Mouse (Mus musculus): Measurements from ENCODE around the gene Mybpc3. TPM values are rescaled to one million over a fixed set of nuclear protein-coding genes. Genes with fewer than 3 reads are reported as not detected.

Gene Mybpc3
- polyA plus RNA-seq, 1 experiment, result not detected

DNA sequence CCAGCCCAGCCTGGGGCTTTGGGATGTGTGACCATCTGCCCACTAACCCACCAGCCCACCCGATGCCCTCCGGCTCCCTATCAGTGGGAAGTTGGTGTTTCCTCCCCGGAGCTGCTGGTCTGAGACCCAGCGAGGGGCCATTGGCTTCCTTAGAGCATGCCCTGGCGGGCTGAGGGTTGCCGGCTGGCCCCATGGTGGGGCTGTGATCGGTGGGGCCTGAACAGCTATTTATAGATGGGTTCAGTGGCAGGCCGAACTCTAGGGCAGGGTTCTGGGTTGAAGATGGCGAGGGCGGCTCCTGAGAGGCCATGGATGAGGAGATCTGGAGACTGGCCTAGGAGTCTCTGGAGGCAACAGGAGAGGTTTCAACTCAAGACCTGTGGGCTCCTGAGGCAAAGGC is 20.9 kb upstream of the Mybpc3 start:
- Histone ChIP-seq H3K9me3 (replicated peaks; ENCODE audit: control insufficient read depth, insufficient read depth, low read length, poor library complexity, severe bottlenecking) (no peaks in the 10 kb centered on the region), H3K9ac (ENCODE audit: low read depth, poor library complexity, severe bottlenecking) (no peak overlapping the region), H3K27ac (ENCODE audit: insufficient read depth, low read length) (no peak overlapping the region), H3K27me3 (ENCODE audit: control insufficient read depth, insufficient read depth, low read length, poor library complexity, severe bottlenecking) (no peaks in the 10 kb centered on the region), H3K36me3 (ENCODE audit: control insufficient read depth, insufficient read depth, low read length, poor library complexity, severe bottlenecking) (no peaks in the 10 kb centered on the region), H3K4me3 (ENCODE audit: low read depth, low read length) (no peak overlapping the region), H3K4me1 (ENCODE audit: control insufficient read depth, insufficient read depth, low read length) (no peaks in the 10 kb centered on the region)
- no peak for TF ChIP-seq CTCF (IDR thresholded peaks at IDR 0.05; ENCODE audit: low read depth, low read length)
- TF ChIP-seq POLR2A (IDR thresholded peaks at IDR 0.05; ENCODE audit: insufficient read depth, low read length), result no peak
- no peak for TF ChIP-seq EP300 (IDR thresholded peaks at IDR 0.05; ENCODE audit: insufficient read depth, low read depth, low read length)

- Histone ChIP-seq H3K27me3 (ENCODE audit: control insufficient read depth, insufficient read depth, low read length, poor library complexity, severe bottlenecking) (no peaks in the 10 kb centered on the region), H3K36me3 (ENCODE audit: control insufficient read depth, insufficient read depth, low read length, poor library complexity, severe bottlenecking) (no peaks in the 10 kb centered on the region), H3K9me3 (replicated peaks; ENCODE audit: control insufficient read depth, insufficient read depth, low read length, poor library complexity, severe bottlenecking) (no peaks in the 10 kb centered on the region), H3K4me3 (ENCODE audit: low read depth, low read length) (no peak overlapping the region), H3K9ac (ENCODE audit: low read depth, poor library complexity, severe bottlenecking) (no peak overlapping the region), H3K4me1 (ENCODE audit: control insufficient read depth, insufficient read depth, low read length) (no peaks in the 10 kb centered on the region), H3K27ac (ENCODE audit: insufficient read depth, low read length) (no peak overlapping the region)
- no peak for TF ChIP-seq CTCF (IDR thresholded peaks at IDR 0.05; ENCODE audit: low read depth, low read length)
- TF ChIP-seq EP300 (IDR thresholded peaks at IDR 0.05; ENCODE audit: insufficient read depth, low read depth, low read length), result no peak
- no peak for TF ChIP-seq POLR2A (IDR thresholded peaks at IDR 0.05; ENCODE audit: insufficient read depth, low read length)
Observed at GRCm38 (mm10) chr2:91098156-91098555, 19.8 kb upstream of the Mybpc3 start.

GRCm38 (mm10) chr2:91101124-91101740 is 16.7 kb upstream of the Mybpc3 start:
- Histone ChIP-seq H3K27me3 (ENCODE audit: control insufficient read depth, insufficient read depth, low read length, poor library complexity, severe bottlenecking) (no peaks in the 10 kb centered on the region), H3K36me3 (ENCODE audit: control insufficient read depth, insufficient read depth, low read length, poor library complexity, severe bottlenecking) (no peaks in the 10 kb centered on the region), H3K27ac (ENCODE audit: insufficient read depth, low read length) (no peak overlapping the region), H3K4me3 (ENCODE audit: low read depth, low read length) (no peak overlapping the region), H3K4me1 (ENCODE audit: control insufficient read depth, insufficient read depth, low read length) (no peaks in the 10 kb centered on the region), H3K9me3 (replicated peaks; ENCODE audit: control insufficient read depth, insufficient read depth, low read length, poor library complexity, severe bottlenecking) (no peaks in the 10 kb centered on the region), H3K9ac (ENCODE audit: low read depth, poor library complexity, severe bottlenecking) (no peak overlapping the region)
- TF ChIP-seq EP300 (IDR thresholded peaks at IDR 0.05; ENCODE audit: insufficient read depth, low read depth, low read length) (no peak), CTCF (IDR thresholded peaks at IDR 0.05; ENCODE audit: low read depth, low read length) (peak; percentile 90)

DNA sequence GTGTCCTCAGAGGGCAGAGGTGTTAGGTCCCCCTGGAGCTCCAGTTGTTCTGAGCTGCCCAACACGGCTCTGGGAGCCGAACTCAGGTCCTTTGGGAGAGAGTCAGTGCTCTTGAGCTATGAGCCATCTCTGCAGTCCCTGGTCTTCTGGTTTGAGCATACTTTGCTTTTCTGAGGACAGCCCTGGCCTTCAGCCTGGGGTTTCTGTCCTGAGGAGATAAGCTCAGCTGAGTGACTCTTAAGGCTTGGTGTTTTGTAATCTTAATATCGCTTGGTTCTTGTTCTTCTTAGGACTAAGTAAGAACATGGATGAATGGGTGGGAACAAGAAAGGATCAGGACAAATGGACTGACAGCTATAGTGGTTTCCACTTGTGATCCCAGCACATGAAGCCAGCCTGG is 9.8 kb upstream of the Mybpc3 start:
- Histone ChIP-seq H3K9me3 (replicated peaks; ENCODE audit: control insufficient read depth, insufficient read depth, low read length, poor library complexity, severe bottlenecking) (no peaks in the 10 kb centered on the region), H3K27ac (ENCODE audit: insufficient read depth, low read length) (no peak overlapping the region), H3K4me1 (ENCODE audit: control insufficient read depth, insufficient read depth, low read length) (no peaks in the 10 kb centered on the region), H3K4me3 (ENCODE audit: low read depth, low read length) (no peak overlapping the region), H3K36me3 (ENCODE audit: control insufficient read depth, insufficient read depth, low read length, poor library complexity, severe bottlenecking) (no peaks in the 10 kb centered on the region), H3K27me3 (ENCODE audit: control insufficient read depth, insufficient read depth, low read length, poor library complexity, severe bottlenecking) (no peaks in the 10 kb centered on the region), H3K9ac (ENCODE audit: low read depth, poor library complexity, severe bottlenecking) (no peak overlapping the region)
- no peak for TF ChIP-seq EP300 (IDR thresholded peaks at IDR 0.05; ENCODE audit: insufficient read depth, low read depth, low read length)
- no peak for TF ChIP-seq CTCF (IDR thresholded peaks at IDR 0.05; ENCODE audit: low read depth, low read length)
- no peak for TF ChIP-seq POLR2A (IDR thresholded peaks at IDR 0.05; ENCODE audit: insufficient read depth, low read length)

GRCm38 (mm10) chr2:91109241-91109640 is 8.7 kb upstream of the Mybpc3 start:
- H3K4me3 ChIP-seq (ENCODE audit: low read depth, low read length), result no peak overlapping the region

DNA sequence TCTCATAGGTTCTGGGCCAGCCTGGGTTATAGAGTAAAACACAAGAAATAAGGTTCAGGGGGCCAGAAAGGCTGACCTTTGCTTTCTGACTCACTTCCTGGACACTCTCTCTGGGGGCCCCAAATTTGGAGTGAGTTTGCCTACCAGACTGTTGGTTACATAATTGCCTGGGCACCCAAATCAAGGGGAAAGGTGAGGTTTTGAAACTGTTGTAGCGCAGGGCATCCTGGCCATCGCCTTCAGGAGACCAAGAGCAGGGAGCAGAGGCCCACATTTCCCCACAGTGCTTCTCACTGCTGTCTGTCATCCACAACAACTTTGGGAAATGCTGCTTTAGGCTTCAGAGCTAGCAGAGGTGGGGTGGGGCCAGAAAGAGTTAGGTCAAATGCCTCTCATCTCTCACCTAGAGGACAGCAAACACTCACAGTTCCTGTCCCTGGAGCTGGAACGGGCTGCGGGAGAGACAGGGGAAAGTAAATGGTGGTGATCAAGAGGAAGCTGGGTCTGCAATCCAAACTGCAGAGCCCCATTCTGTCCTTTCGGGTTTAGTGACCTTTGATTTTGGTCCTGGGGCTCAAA is 8.0 kb upstream of the Mybpc3 start:
- TF ChIP-seq EP300 (IDR thresholded peaks at IDR 0.05; ENCODE audit: insufficient read depth, low read depth, low read length), result no peak
- no peak for TF ChIP-seq POLR2A (IDR thresholded peaks at IDR 0.05; ENCODE audit: insufficient read depth, low read length)

More at GRCm38 (mm10) chr2:91109241-91109640, 8.7 kb upstream of the Mybpc3 start:
- Histone ChIP-seq H3K27ac (ENCODE audit: insufficient read depth, low read length) (no peak overlapping the region), H3K27me3 (ENCODE audit: control insufficient read depth, insufficient read depth, low read length, poor library complexity, severe bottlenecking) (no peaks in the 10 kb centered on the region), H3K4me1 (ENCODE audit: control insufficient read depth, insufficient read depth, low read length) (no peaks in the 10 kb centered on the region), H3K9ac (ENCODE audit: low read depth, poor library complexity, severe bottlenecking) (no peak overlapping the region), H3K36me3 (ENCODE audit: control insufficient read depth, insufficient read depth, low read length, poor library complexity, severe bottlenecking) (no peaks in the 10 kb centered on the region), H3K9me3 (replicated peaks; ENCODE audit: control insufficient read depth, insufficient read depth, low read length, poor library complexity, severe bottlenecking) (no peaks in the 10 kb centered on the region)
- no peak for TF ChIP-seq EP300 (IDR thresholded peaks at IDR 0.05; ENCODE audit: insufficient read depth, low read depth, low read length)

More for the DNA sequence above, 8.0 kb upstream of the Mybpc3 start:
- Histone ChIP-seq H3K36me3 (ENCODE audit: control insufficient read depth, insufficient read depth, low read length, poor library complexity, severe bottlenecking) (no peaks in the 10 kb centered on the region), H3K27ac (ENCODE audit: insufficient read depth, low read length) (no peak overlapping the region), H3K4me1 (ENCODE audit: control insufficient read depth, insufficient read depth, low read length) (no peaks in the 10 kb centered on the region), H3K9ac (ENCODE audit: low read depth, poor library complexity, severe bottlenecking) (no peak overlapping the region), H3K4me3 (ENCODE audit: low read depth, low read length) (no peak overlapping the region), H3K9me3 (replicated peaks; ENCODE audit: control insufficient read depth, insufficient read depth, low read length, poor library complexity, severe bottlenecking) (no peaks in the 10 kb centered on the region), H3K27me3 (ENCODE audit: control insufficient read depth, insufficient read depth, low read length, poor library complexity, severe bottlenecking) (no peaks in the 10 kb centered on the region)
